Mouse (Mus musculus) neural tube, embryonic 13.5 days (tissue): ENCODE measurements at regions not wholly inside any gene's neighbourhood (a gene's known extent, or its start where the extent isn't known, plus 50 kb on each side); places are given as distances from the start of the nearest gene placed in this dataset.

Source experiments
- ATAC-seq: fragments of 200-750 bp; cut with Nextera tagmentation; 2 replicates; pipeline ENCODE4 v1.8.0; 2017; ENCODE audit warnings: low read depth, mild to moderate bottlenecking, moderate TSS enrichment, moderate library complexity
- H3K27ac ChIP-seq: fragments of 300-500 bp; sonication (generic); replicated peaks from 2 replicates; pipeline ENCODE4 v1.5.1; 2015; ENCODE audit warnings: moderate library complexity, mild to moderate bottlenecking, inconsistent platforms
- H3K27me3 ChIP-seq: fragments of 300-500 bp; sonication (generic); 2 replicates; pipeline ENCODE4 v1.6.1; 2015; ENCODE audit warnings: mild to moderate bottlenecking, inconsistent platforms
- H3K36me3 ChIP-seq: fragments of 300-500 bp; sonication (generic); 2 replicates; pipeline ENCODE4 v1.6.1; 2015; ENCODE audit warnings: mild to moderate bottlenecking, inconsistent platforms
- H3K4me1 ChIP-seq: fragments of 300-500 bp; sonication (generic); replicated peaks from 2 replicates; pipeline ENCODE4 v1.6.1; 2015; ENCODE audit warnings: inconsistent platforms
- H3K4me2 ChIP-seq: fragments of 300-500 bp; sonication (generic); 2 replicates; pipeline ENCODE4 v1.6.1; 2015; ENCODE audit warnings: inconsistent platforms, mild to moderate bottlenecking, moderate library complexity
- H3K4me3 ChIP-seq: fragments of 300-500 bp; sonication (generic); 2 replicates; pipeline ENCODE4 v1.5.1; 2015; ENCODE audit warnings: mild to moderate bottlenecking, inconsistent platforms
- H3K9ac ChIP-seq: fragments of 300-500 bp; sonication (generic); 2 replicates; pipeline ENCODE4 v1.6.1; 2015; ENCODE audit warnings: moderate library complexity, mild to moderate bottlenecking, inconsistent platforms
- H3K9me3 ChIP-seq: fragments of 300-500 bp; sonication (generic); 2 replicates; pipeline ENCODE4 v1.6.1; 2016; ENCODE audit warnings: inconsistent platforms
- WGBS: fragments of 180-500 bp; shearing (Covaris S2); methylation state at CpG from one replicate; pipeline ENCODE4 v1.1.7; 2015; 5-methylcytosine and 5-hydroxymethylcytosine counted together

DNA sequence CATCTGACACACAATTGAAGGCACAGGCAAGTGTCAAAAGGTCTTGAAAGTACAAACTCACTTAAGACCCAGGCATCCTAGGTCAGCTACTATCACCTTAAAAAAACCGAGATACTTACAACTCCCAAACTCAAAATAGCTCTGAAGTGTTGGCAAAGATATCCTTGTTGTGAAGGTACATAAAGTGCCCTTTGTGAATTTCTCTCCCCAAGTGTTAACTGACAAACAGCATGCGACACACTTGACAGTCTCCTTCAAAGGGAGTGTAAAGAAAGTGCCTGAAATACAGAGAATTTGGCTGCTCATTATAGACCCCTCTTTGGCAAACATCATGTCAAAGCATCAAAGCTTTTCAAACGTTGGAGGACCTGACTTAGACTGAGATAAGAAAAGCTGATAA, 2634.2 kb downstream of the 9330182O14Rik start:
- ATAC-seq = no peak
- no peaks in the 10 kb centered on the region for H3K36me3 ChIP-seq
- no peak overlapping the region for H3K4me3 ChIP-seq
- H3K27ac ChIP-seq = no peak overlapping the region
- 40% methylated on average over 3 of the region's 3 CpGs for WGBS
- no peaks in the 10 kb centered on the region for H3K27me3 ChIP-seq
- H3K9me3 ChIP-seq = no peaks in the 10 kb centered on the region
- no peak overlapping the region for H3K9ac ChIP-seq
- H3K4me1 ChIP-seq = no peaks in the 10 kb centered on the region
- no peak overlapping the region for H3K4me2 ChIP-seq

- no peak overlapping the region for H3K9ac ChIP-seq
Observed at GRCm38 (mm10) chr15:42779903-42780302, 2645.7 kb downstream of the 9330182O14Rik start.

DNA sequence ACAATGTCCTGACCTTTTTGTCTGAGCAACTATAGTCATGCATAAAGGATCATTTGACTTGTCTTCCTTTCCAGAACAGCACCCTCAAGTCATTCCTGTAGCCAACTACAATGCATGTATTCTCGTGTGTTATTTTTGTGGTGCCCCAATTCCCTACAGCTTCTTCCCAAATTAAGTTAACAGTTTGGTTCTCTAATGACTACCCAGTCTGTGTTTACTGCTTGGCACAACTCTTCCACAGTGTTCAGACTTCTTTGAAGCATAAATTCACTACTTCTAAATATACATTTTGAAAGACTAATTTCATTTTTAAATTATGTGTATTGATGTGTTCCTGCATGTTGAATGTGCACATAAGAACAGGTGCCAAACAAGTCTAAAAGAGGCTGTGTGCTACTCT, 2667.1 kb downstream of the 9330182O14Rik start:
- no peak for ATAC-seq
- 88% methylated on average over 1 of the region's 1 CpGs for WGBS

More at GRCm38 (mm10) chr15:42779903-42780302, 2645.7 kb downstream of the 9330182O14Rik start:
- Histone ChIP-seq H3K27me3 (no peaks in the 10 kb centered on the region), H3K9me3 (no peaks in the 10 kb centered on the region), H3K4me2 (no peak overlapping the region), H3K36me3 (no peaks in the 10 kb centered on the region), H3K27ac (no peak overlapping the region), H3K4me3 (no peak overlapping the region), H3K4me1 (no peaks in the 10 kb centered on the region)
- ATAC-seq = no peak

GRCm38 (mm10) chr15:42810871-42811490, 2676.8 kb downstream of the 9330182O14Rik start:
- H3K4me3 ChIP-seq = no peak overlapping the region
- H3K4me1 ChIP-seq = no peaks in the 10 kb centered on the region
- no peak overlapping the region for H3K27ac ChIP-seq
- no peak overlapping the region for H3K4me2 ChIP-seq
- no peak overlapping the region for H3K9ac ChIP-seq
- 88% methylated on average over 1 of the region's 1 CpGs for WGBS
- H3K36me3 ChIP-seq = no peaks in the 10 kb centered on the region
- ATAC-seq = no peak
- no peaks in the 10 kb centered on the region for H3K9me3 ChIP-seq
- H3K27me3 ChIP-seq = no peaks in the 10 kb centered on the region

More for the DNA sequence above, 2667.1 kb downstream of the 9330182O14Rik start:
- H3K9ac ChIP-seq = no peak overlapping the region
- no peak overlapping the region for H3K27ac ChIP-seq
- H3K4me1 ChIP-seq = no peaks in the 10 kb centered on the region
- H3K27me3 ChIP-seq = no peaks in the 10 kb centered on the region
- H3K4me3 ChIP-seq = no peak overlapping the region
- H3K9me3 ChIP-seq = no peaks in the 10 kb centered on the region
- H3K36me3 ChIP-seq = no peaks in the 10 kb centered on the region
- no peak overlapping the region for H3K4me2 ChIP-seq

DNA sequence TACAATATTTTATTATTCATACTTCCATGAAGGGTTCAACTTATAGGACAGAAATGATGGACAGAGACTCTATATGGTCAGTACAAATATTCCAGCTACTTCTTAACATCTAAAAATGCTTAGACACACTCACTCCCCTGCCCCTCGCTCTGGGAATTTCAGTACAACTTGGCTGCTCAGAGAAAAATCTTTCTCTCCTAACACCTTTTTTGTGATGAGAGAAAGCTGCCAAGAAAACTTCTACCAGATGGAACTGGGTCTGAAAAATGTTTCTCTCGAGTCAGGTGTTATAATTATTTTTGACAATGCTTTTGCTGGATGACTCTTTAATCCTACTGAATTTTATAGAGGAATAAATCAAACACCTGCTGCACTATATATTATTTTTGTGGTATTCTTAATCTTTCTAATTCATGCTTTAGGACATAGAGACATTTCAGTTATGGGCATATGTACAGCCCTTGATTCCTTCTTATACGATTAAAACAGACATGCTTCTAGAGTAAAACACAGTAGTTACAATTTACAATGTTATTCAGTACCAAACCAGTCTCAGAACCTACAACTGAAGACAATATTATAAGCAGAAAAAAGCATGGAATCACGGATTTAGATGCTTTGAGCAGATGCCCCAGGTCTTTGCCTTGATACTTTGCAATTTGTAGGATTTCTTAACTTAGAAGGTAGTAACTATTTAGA, 2681.0 kb downstream of the 9330182O14Rik start:
- no peaks in the 10 kb centered on the region for H3K27me3 ChIP-seq
- H3K9me3 ChIP-seq = no peaks in the 10 kb centered on the region
- H3K9ac ChIP-seq = no peak overlapping the region
- no peak overlapping the region for H3K4me3 ChIP-seq
- no peaks in the 10 kb centered on the region for H3K4me1 ChIP-seq
- WGBS = 78% methylated on average over 4 of the region's 4 CpGs
- no peaks in the 10 kb centered on the region for H3K36me3 ChIP-seq
- H3K4me2 ChIP-seq = no peak overlapping the region
- no peak for ATAC-seq
- H3K27ac ChIP-seq = no peak overlapping the region

DNA sequence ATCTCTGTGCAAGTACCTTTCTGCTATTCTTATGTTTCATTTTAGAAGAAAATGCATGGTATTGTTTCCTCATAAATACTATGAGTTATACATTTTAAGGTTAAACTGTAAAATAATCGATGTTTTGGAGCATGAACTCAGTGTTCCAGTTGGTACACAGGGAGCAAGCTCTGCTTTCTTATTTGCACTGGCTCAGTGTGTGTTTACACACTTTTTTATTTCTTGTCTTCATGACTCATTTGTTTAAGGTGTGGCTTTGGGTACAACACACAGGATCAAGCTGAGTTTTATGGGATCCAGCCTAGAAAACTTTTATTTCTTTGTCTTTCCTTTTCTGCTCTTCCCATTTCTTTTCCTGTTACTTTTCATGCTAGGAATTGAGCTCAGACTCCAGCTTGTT, 2704.7 kb downstream of the 9330182O14Rik start:
- H3K4me1 ChIP-seq = no peaks in the 10 kb centered on the region
- no peak overlapping the region for H3K4me2 ChIP-seq
- no peaks in the 10 kb centered on the region for H3K36me3 ChIP-seq
- no peak for ATAC-seq
- no peaks in the 10 kb centered on the region for H3K9me3 ChIP-seq
- WGBS = 84% methylated on average over 1 of the region's 1 CpGs
- no peak overlapping the region for H3K27ac ChIP-seq
- H3K4me3 ChIP-seq = no peak overlapping the region
- no peaks in the 10 kb centered on the region for H3K27me3 ChIP-seq
- H3K9ac ChIP-seq = no peak overlapping the region

DNA sequence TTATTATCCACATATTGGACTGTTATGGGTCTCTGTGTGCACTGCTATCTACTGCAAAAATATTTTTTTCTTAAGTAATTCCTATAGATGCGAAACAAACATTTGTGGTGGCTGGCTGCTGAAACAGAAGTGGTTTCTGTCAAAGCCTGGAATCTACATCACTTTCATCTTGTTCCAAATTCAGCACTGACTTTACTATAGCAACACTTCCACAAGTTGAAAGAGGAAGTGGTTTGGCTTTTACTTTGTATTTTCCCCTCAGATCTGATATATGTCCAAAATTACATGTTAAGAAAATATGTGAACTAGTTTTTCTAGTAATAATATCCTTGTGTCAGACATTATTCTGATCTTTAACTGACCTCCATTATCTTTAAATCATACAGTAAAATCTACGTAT, 2715.8 kb downstream of the 9330182O14Rik start:
- Histone ChIP-seq H3K4me3 (no peak overlapping the region), H3K9me3 (no peaks in the 10 kb centered on the region), H3K4me2 (no peak overlapping the region), H3K9ac (no peak overlapping the region), H3K36me3 (no peaks in the 10 kb centered on the region), H3K27ac (no peak overlapping the region), H3K4me1 (no peaks in the 10 kb centered on the region), H3K27me3 (no peaks in the 10 kb centered on the region)
- WGBS = 94% methylated on average over 2 of the region's 2 CpGs
- ATAC-seq = no peak

DNA sequence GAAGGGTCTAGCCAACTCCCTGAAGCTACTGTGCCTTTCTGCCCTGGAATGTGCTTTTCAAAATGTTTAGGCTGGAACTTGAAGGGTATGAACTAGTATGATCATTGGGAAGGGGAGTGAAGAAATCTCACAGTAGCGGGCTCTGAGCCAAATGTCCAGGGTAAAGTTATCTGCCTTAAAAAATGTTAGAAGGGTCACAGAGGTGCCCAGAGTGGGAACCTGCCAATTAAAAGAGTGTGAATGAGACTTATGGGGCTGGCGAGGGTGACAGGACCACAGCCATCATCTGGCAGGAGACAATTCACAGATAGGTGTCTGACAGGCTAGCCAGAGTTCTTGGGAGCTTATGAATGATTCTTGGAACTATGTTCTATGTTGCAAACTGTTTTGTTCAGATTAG, 2738.3 kb downstream of the 9330182O14Rik start:
- H3K36me3 ChIP-seq = no peaks in the 10 kb centered on the region
- H3K27me3 ChIP-seq = no peaks in the 10 kb centered on the region
- ATAC-seq = no peak
- H3K27ac ChIP-seq = no peak overlapping the region
- no peak overlapping the region for H3K9ac ChIP-seq
- no peak overlapping the region for H3K4me3 ChIP-seq
- H3K4me2 ChIP-seq = no peak overlapping the region
- no peaks in the 10 kb centered on the region for H3K4me1 ChIP-seq
- no peaks in the 10 kb centered on the region for H3K9me3 ChIP-seq
- WGBS = 82% methylated on average over 2 of the region's 2 CpGs

- 86% methylated on average over 1 of the region's 1 CpGs for WGBS
- ATAC-seq = no peak
- Histone ChIP-seq H3K27me3 (no peaks in the 10 kb centered on the region), H3K9ac (no peak overlapping the region), H3K4me2 (no peak overlapping the region), H3K9me3 (no peaks in the 10 kb centered on the region), H3K4me1 (no peaks in the 10 kb centered on the region), H3K27ac (no peak overlapping the region), H3K4me3 (no peak overlapping the region), H3K36me3 (no peaks in the 10 kb centered on the region)
Observed at GRCm38 (mm10) chr15:42894611-42895010, 2760.4 kb downstream of the 9330182O14Rik start.

DNA sequence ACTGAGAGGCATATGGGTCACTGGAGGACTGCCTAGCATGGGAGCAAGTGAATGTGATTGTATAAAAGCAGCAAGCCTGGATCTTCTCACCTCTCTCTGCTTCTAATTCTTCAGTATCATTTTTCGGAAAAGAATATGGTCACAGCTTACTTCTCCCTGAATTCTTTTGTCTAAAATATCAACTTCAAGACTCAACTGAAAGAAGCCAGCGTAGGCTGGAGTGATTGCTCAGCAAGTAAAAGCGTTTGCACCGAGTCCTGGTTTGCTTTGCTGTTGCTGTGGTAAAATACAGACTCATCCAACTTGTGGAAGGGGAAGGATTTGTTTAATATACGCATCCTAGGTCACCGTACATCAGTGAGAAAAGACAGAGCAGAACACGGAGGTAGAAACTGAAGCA, 2765.9 kb downstream of the 9330182O14Rik start:
- no peaks in the 10 kb centered on the region for H3K36me3 ChIP-seq
- no peaks in the 10 kb centered on the region for H3K4me1 ChIP-seq
- H3K27ac ChIP-seq = no peak overlapping the region
- no peak overlapping the region for H3K4me3 ChIP-seq
- no peak for ATAC-seq
- WGBS = 92% methylated on average over 7 of the region's 7 CpGs
- no peak overlapping the region for H3K4me2 ChIP-seq
- H3K27me3 ChIP-seq = no peaks in the 10 kb centered on the region
- H3K9ac ChIP-seq = no peak overlapping the region
- no peaks in the 10 kb centered on the region for H3K9me3 ChIP-seq

DNA sequence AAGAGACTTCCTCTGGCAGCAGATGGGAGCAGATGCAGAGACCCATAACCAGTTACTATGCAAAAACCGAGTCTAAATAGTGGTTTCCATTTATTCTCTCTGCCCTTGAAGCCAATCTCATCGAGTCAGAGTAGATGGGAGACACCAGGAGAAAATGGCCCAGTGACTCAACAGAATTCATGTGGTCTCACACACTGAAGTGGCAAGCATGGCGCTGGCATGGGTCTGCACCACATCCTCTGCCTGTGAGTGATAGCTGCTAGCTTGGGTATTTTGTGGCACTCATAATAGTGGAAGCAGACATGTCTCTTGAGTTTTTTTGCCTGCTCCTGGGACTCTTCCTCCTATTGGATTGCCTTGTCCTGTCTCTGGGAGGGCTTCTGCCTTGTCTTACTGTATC, 2767.6 kb downstream of the 9330182O14Rik start:
- no peak overlapping the region for H3K27ac ChIP-seq
- no peaks in the 10 kb centered on the region for H3K4me1 ChIP-seq
- no peak overlapping the region for H3K4me3 ChIP-seq
- H3K4me2 ChIP-seq = no peak overlapping the region
- H3K9ac ChIP-seq = no peak overlapping the region
- no peaks in the 10 kb centered on the region for H3K36me3 ChIP-seq
- no peak for ATAC-seq
- H3K9me3 ChIP-seq = no peaks in the 10 kb centered on the region
- no peaks in the 10 kb centered on the region for H3K27me3 ChIP-seq
- 86% methylated on average over 3 of the region's 3 CpGs for WGBS

GRCm38 (mm10) chr15:42911357-42911756, 2777.2 kb downstream of the 9330182O14Rik start:
- H3K36me3 ChIP-seq = no peaks in the 10 kb centered on the region
- H3K4me1 ChIP-seq = peaks cover 5% of the 10 kb centered on the region; the same call in 1 of the 2 replicates
- H3K27ac ChIP-seq = no peak overlapping the region
- H3K9me3 ChIP-seq = no peaks in the 10 kb centered on the region
- ATAC-seq = no peak
- 90% methylated on average over 2 of the region's 2 CpGs for WGBS
- H3K27me3 ChIP-seq = no peaks in the 10 kb centered on the region
- H3K4me3 ChIP-seq = no peak overlapping the region
- no peak overlapping the region for H3K4me2 ChIP-seq
- H3K9ac ChIP-seq = no peak overlapping the region

GRCm38 (mm10) chr15:42912880-42913279, 2778.7 kb downstream of the 9330182O14Rik start:
- whole genome bisulfite sequencing = 62% methylated on average over 4 of the region's 4 CpGs
- Histone ChIP-seq H3K36me3 (no peaks in the 10 kb centered on the region), H3K27me3 (no peaks in the 10 kb centered on the region), H3K27ac (no peak overlapping the region), H3K4me3 (no peak overlapping the region), H3K9me3 (no peaks in the 10 kb centered on the region), H3K4me2 (no peak overlapping the region), H3K9ac (no peak overlapping the region), H3K4me1 (peaks cover 5% of the 10 kb centered on the region; the same call in 1 of the 2 replicates)
- ATAC-seq = 0 out of 2 replicates have a peak, but pooled peaks have one; percentile 47
